Mouse (Mus musculus) spleen, adult 2 months (tissue): ENCODE data around the gene Lcn2. TPM values are rescaled to one million over a fixed set of nuclear protein-coding genes. Genes with fewer than 3 reads are reported as not detected.

ENCODE experiments used
- DNase-seq, 2 experiments: peaks; one replicate each; pipeline versions ENCODE4 v3.0.0 to v3.0.0-alpha.2; 2012 to 2021; ENCODE audit warnings: low spot score in 2 of 2, low read depth in 1 of 2
- H3K27ac ChIP-seq: fragments of 200-500 bp; 2 replicates; pipeline ENCODE4 v1.5.1; 2012; ENCODE audit warnings: low read length, inconsistent platforms; ENCODE audit not compliant: insufficient read depth
- H3K27me3 ChIP-seq: fragments of 200-500 bp; 2 replicates; pipeline ENCODE4 v1.6.1; 2012; ENCODE audit warnings: mild to moderate bottlenecking, moderate library complexity, low read length, inconsistent platforms; ENCODE audit not compliant: control insufficient read depth, insufficient read depth
- H3K36me3 ChIP-seq: fragments of 200-500 bp; 2 replicates; pipeline ENCODE4 v1.6.1; 2012; ENCODE audit warnings: mild to moderate bottlenecking, low read length, inconsistent platforms; ENCODE audit not compliant: control insufficient read depth, insufficient read depth
- H3K4me1 ChIP-seq: fragments of 200-500 bp; 2 replicates; pipeline ENCODE4 v1.6.1; 2011; ENCODE audit warnings: inconsistent platforms; ENCODE audit not compliant: control insufficient read depth, insufficient read depth, insufficient read length
- H3K4me3 ChIP-seq: fragments of 200-500 bp; 2 replicates; pipeline ENCODE4 v1.5.1; 2011; ENCODE audit warnings: mild to moderate bottlenecking, inconsistent platforms; ENCODE audit not compliant: insufficient read depth, insufficient read length; ENCODE audit errors: extremely low read depth
- CTCF ChIP-seq: fragments of 200-500 bp; IDR thresholded peaks from 2 replicates; pipeline ENCODE4 v1.5.1; 2011; ENCODE audit warnings: mild to moderate bottlenecking, inconsistent platforms; ENCODE audit not compliant: insufficient read depth, insufficient read length, insufficient replicate concordance; ENCODE audit errors: extremely low read depth
- POLR2A ChIP-seq: fragments of 200-500 bp; IDR thresholded peaks from 2 replicates; pipeline ENCODE4 v1.6.1; 2011; ENCODE audit warnings: low read depth, low read length, inconsistent platforms
- WGBS: fragments of 180-500 bp; shearing (Covaris S2); methylation state at CpG from one replicate; pipeline ENCODE4 v1.1.7; 2018; 5-methylcytosine and 5-hydroxymethylcytosine counted together
- polyA plus RNA-seq: library from polyadenylated mRNA; depleted of rRNA; stranded (reverse); fragments of >200 nt; gene quantifications from 2 replicates; pipeline ENCODE4 v1.2.3, GENCODE M21; 2012

Gene Lcn2
- polyA plus RNA-seq, 1 experiment = 52.9 TPM

DNA sequence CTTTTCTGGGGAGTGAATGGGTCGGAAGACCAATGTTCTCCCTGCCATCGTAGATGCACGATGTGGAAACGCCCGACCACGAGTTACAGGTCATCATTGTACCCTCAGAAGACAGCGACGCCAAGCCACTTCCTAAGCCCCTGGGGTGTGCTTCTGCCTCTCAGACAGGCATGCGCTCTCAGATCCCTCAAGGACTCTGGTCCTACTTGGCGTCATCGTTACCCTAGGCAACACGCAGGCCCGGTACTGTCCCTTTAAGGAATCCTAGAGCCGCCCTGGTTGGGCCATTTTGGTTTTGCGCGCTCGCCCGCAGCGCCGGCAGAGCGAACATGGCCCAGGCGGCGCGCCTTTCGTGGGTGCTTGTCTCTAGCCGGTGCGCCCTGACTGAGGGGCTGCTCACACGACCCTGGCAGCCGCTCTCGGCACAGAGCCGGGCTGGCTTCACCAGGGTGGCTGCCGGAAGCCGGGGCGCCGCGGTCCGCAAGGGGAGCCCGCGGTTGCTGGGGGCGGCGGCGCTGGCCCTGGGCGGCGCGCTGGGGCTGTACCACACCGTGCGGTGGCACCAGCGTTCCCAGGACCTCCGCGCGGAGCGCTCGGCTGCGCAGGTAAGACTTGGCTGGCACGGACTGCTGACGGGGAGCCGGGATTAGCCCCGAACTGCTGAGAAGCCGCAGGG lies 8.0 kb upstream of the Lcn2 start:
- Histone ChIP-seq H3K27ac (peak overlapping the region; percentile 92), H3K4me3 (peak overlapping the region; percentile 76), H3K27me3 (no peaks in the 10 kb centered on the region), H3K4me1 (peaks cover 7% of the 10 kb centered on the region; the same call in 1 of the 2 replicates), H3K36me3 (peaks cover 6% of the 10 kb centered on the region; the same call in 1 of the 2 replicates)
- WGBS = under 1% methylated on average over 57 of the region's 59 CpGs
- peak; percentile 84 to 85 for DNase-seq
- no peak for TF ChIP-seq CTCF
- no peak; the same call in 1 of the 2 replicates for TF ChIP-seq POLR2A

DNA sequence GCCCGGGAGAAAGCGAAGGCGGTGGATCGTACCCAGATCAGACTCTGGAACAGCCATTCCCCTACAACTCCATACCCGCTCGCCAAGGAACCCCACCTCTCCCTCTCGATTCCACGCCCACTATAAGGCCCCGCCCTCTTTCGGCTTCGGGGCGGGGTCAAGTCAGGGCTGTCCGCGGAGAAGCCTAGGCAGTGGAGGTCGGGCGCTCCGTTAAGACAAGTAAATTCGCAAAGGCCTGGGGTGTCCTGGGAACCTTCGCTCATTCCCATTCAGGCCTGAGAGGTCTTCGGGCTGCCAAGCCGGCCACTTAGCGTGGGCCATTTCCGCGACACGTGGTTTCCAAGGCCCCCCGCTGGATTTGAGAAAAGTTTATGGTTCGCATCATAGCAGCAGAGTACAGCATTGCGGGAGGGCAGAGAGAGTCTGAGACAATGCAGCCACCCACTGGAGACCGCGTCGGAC lies 7.5 kb upstream of the Lcn2 start, which contains the start of gene Ptges2:
Ptges2 (plus strand) TSS at position 413 of the 462 bp plus-strand sequence.
- H3K36me3 ChIP-seq = 0 out of 2 replicates have a peak, but pooled peaks cover 2% of the 10 kb centered on the region
- H3K27ac ChIP-seq = peak within 1 kb of the TSS; percentile 92
- peaks cover 7% of the 10 kb centered on the region; the same call in 1 of the 2 replicates for H3K4me1 ChIP-seq
- WGBS = under 1% methylated on average over 31 of the region's 31 CpGs
- peak; percentile 77 to 87 for DNase-seq
- no peak for TF ChIP-seq POLR2A
- TF ChIP-seq CTCF = no peak
- H3K27me3 ChIP-seq = no peaks in the 10 kb centered on the region
- peak within 1 kb of the TSS; percentile 76 for H3K4me3 ChIP-seq

DNA sequence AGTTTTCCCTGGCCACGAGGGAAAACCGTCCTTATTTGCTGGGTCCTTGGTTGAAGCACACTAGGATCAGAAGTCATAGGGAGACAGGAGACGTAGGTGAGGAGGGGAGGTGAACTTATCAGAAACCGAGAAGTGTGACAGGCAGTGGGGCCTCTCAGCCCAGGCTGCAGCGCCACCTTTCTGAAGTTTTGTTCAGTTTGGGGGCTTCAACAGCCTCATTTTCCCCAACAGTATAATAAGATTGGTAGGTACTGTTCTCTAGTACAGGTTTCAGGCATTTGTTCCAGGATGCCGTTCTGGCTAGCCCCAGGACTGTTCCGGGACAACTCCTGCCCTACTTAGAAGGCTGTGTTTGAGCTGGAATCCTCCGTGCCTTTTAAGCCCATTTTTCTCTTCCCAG lies 6.9 kb upstream of the Lcn2 start:
- 3% methylated on average over 8 of the region's 8 CpGs for WGBS
- peak in 1 of 2 experiments; percentile 18 for DNase-seq
- H3K4me3 ChIP-seq = peak overlapping the region; percentile 76; the same call in 1 of the 2 replicates
- H3K27ac ChIP-seq = peak overlapping the region; percentile 92; the same call in 1 of the 2 replicates
- TF ChIP-seq CTCF = no peak
- no peak for TF ChIP-seq POLR2A
- H3K36me3 ChIP-seq = 0 out of 2 replicates have a peak, but pooled peaks cover under 1% of the 10 kb centered on the region
- no peaks in the 10 kb centered on the region for H3K27me3 ChIP-seq
- H3K4me1 ChIP-seq = peaks cover 7% of the 10 kb centered on the region; the same call in 1 of the 2 replicates

DNA sequence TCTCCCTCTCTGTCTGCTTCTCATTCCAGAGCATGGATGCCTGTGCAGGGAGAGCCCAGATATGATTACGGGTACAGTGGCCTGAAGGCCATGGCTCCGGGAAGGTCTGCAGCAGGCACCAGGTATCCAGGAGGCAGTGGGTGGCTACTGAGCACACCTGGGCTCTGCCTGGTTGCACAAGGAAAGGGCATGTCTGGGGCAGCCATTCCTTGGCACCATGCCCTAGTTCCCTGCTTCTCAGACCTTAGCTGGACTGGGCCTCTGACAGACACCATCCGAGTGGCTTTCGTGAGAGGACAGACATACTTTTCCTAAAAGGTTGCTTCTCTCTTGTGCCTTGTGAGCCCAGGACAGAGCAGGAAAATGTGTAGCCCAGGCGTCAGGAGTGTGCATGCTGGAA lies 4.0 kb upstream of the Lcn2 start:
- Histone ChIP-seq H3K4me1 (peaks cover 5% of the 10 kb centered on the region; the same call in 1 of the 2 replicates), H3K36me3 (no peaks in the 10 kb centered on the region), H3K27me3 (no peaks in the 10 kb centered on the region), H3K4me3 (no peak overlapping the region), H3K27ac (no peak overlapping the region)
- DNase-seq = no peak
- no peak for TF ChIP-seq POLR2A
- TF ChIP-seq CTCF = no peak
- WGBS = 82% methylated on average over 5 of the region's 5 CpGs

DNA sequence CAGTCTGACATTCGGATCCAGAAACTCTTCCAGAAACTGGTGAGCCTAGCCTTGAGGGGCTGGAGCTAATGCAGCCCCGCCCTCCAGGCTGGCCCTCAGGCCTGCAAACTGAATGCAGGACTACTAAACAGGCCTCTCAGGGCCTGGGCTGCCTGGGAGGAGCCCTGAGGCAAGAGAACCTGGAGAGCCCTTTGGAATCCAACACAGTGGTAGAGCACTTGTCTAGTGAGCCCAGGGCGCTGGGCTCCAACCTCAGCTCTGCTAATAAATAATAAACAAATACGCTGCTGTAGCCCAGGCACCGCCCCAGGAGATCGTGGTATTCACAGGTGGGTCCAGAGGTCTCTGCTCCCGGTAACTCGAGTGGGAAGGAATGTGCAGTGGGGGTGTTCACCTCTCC lies 2.8 kb upstream of the Lcn2 start:
- WGBS = 89% methylated on average over 8 of the region's 8 CpGs
- no peak overlapping the region for H3K4me3 ChIP-seq
- H3K27me3 ChIP-seq = no peaks in the 10 kb centered on the region
- no peak for TF ChIP-seq POLR2A
- TF ChIP-seq CTCF = no peak
- H3K27ac ChIP-seq = no peak overlapping the region
- H3K4me1 ChIP-seq = 0 out of 2 replicates have a peak, but pooled peaks cover 2% of the 10 kb centered on the region
- H3K36me3 ChIP-seq = no peaks in the 10 kb centered on the region
- no peak for DNase-seq

DNA sequence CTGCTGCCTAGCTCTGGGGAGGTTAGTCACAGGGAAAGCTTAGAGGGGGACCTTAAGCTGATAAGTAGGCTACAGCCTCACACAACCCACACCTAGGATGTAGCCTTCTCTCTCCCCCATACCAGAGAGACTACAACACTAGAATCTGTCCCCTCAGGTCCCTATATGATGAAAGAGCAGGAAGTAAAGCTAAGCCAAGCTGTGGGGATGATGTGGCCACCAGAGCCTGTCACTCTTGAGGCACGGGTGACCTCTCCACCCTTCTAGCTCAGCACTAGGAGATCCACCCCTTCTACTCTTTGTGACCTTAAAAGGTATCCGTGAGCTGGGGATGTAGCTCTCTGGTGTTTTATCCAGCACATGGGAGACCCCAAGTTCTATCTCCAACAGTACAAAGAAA lies 1.1 kb upstream of the Lcn2 start:
- TF ChIP-seq CTCF (no peak), POLR2A (no peak)
- H3K36me3 ChIP-seq = no peaks in the 10 kb centered on the region
- no peak overlapping the region for H3K4me3 ChIP-seq
- 62% methylated on average over 2 of the region's 2 CpGs for WGBS
- no peak overlapping the region for H3K27ac ChIP-seq
- no peak for DNase-seq
- no peaks in the 10 kb centered on the region for H3K27me3 ChIP-seq
- H3K4me1 ChIP-seq = no peaks in the 10 kb centered on the region

DNA sequence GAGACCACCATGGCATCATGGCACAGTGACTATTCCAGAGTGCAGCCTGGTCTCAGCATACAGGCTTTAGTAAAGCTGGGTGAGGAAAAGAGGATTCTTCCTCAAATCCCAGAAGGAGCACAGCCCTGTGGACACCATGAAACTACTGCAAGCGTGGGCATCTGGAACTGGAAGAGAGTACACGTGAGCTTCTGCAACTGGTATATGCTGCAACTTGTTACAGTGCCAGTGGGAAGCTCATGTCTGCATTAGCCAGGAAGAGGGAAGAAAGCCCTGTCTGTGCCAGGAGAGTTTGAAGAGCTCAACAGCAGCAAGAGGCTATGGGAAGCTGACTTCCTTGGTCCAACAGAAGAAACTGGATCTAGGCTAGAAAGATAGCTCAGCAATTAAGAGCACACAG lies 5.4 kb downstream of the Lcn2 start:
- no peaks in the 10 kb centered on the region for H3K27me3 ChIP-seq
- H3K27ac ChIP-seq = no peak overlapping the region
- TF ChIP-seq POLR2A = no peak
- TF ChIP-seq CTCF = no peak
- peaks cover 7% of the 10 kb centered on the region; the same call in 1 of the 2 replicates for H3K36me3 ChIP-seq
- H3K4me1 ChIP-seq = peaks cover 3% of the 10 kb centered on the region; the same call in 1 of the 2 replicates
- H3K4me3 ChIP-seq = no peak overlapping the region
- no peak for DNase-seq
- WGBS = 78% methylated on average over 2 of the region's 2 CpGs
